ENCODE assay signal across 8 mouse cellular contexts in genomic region chr4:129513086-129513767, GRCm38 (mm10). TPM values are rescaled to one million over a fixed set of nuclear protein-coding genes. Genes with fewer than 3 reads are reported as not detected.
DNase-seq lines count a peak whose midpoint lies in the region; ATAC-seq and TF ChIP-seq lines count a peak whose summit lies in the region.

Marcksl1 (plus strand) TSS chr4:129513581.

- peak within 1 kb of the TSS; percentile 93 for H3K27ac ChIP-seq in ES-E14 (ENCODE audit: insufficient read depth, low read depth, low read length, poor library complexity, severe bottlenecking)
- H3K27ac ChIP-seq in hindbrain, embryonic 11.5 days (ENCODE audit: low read depth, low read length) = peak within 1 kb of the TSS; percentile 99
- peak within 1 kb of the TSS; percentile 94 for H3K27ac ChIP-seq in lung, embryonic 16.5 days (ENCODE audit: low read length)

- peak; percentile 83 for ATAC-seq in hindbrain, embryonic 11.5 days (ENCODE audit: low FRiP score)
- peak; percentile 92 for ATAC-seq in lung, embryonic 16.5 days (ENCODE audit: low read depth)

- DNase-seq in ES-E14 (ENCODE audit: low read depth, low spot score) = peak; percentile 74
- DNase-seq in brain, embryonic 18.5 days (ENCODE audit: low read depth, low spot score) = peak; percentile 77
- DNase-seq in frontal cortex, postnatal 10 days (ENCODE audit: low spot score in 2 of 2) = peak; percentile 88 to 92
- peak; percentile 93 for DNase-seq in hindbrain, embryonic 11.5 days (ENCODE audit: low spot score)
- peak; percentile 85 for DNase-seq in layer of hippocampus, adult 9-11 months
- DNase-seq in ovary, adult 18-20 months (ENCODE audit: low spot score) = peak; percentile 82
- peak; percentile 91 to 95 for DNase-seq in thymus, postnatal 10 days (ENCODE audit: low spot score in 2 of 2)

- 6% methylated on average over 37 of the region's 47 CpGs for WGBS in hindbrain, embryonic 11.5 days
- WGBS in lung, embryonic 16.5 days = 5% methylated on average over 38 of the region's 47 CpGs

- H3K9me3 ChIP-seq in ES-E14 (ENCODE audit: control insufficient read depth, insufficient read depth, low read depth, low read length) = no peaks in the 10 kb centered on the region
- no peaks in the 10 kb centered on the region for H3K9me3 ChIP-seq in hindbrain, embryonic 11.5 days (ENCODE audit: control insufficient read depth, low read length)
- H3K9me3 ChIP-seq in lung, embryonic 16.5 days (ENCODE audit: control insufficient read depth, low read length) = no peaks in the 10 kb centered on the region

- in situ Hi-C loops in ES-E14 (cut with MboI; ENCODE audit: low sequenced_read_pairs in 2 of 2, unreplicated experiment in 2 of 2) = no loop called here

- peak within 1 kb of the TSS; percentile 78 for H3K4me2 ChIP-seq in hindbrain, embryonic 11.5 days (replicated peaks; ENCODE audit: low read depth, low read length)
- peak within 1 kb of the TSS; percentile 77 for H3K4me2 ChIP-seq in lung, embryonic 16.5 days (ENCODE audit: low read depth, low read length)

- H3K27me3 ChIP-seq in hindbrain, embryonic 11.5 days (ENCODE audit: control insufficient read depth, insufficient read depth, low read length) = no peaks in the 10 kb centered on the region
- no peaks in the 10 kb centered on the region for H3K27me3 ChIP-seq in lung, embryonic 16.5 days (ENCODE audit: control insufficient read depth, insufficient read depth, low read depth, low read length)

- H3K9ac ChIP-seq in ES-E14 (ENCODE audit: insufficient read depth, low read depth, low read length, poor library complexity, severe bottlenecking) = peak within 1 kb of the TSS; percentile 97
- peak within 1 kb of the TSS; percentile 100 for H3K9ac ChIP-seq in hindbrain, embryonic 11.5 days (ENCODE audit: low read depth, low read length)
- H3K9ac ChIP-seq in lung, embryonic 16.5 days (ENCODE audit: low read length) = peak within 1 kb of the TSS; percentile 99

- H3K36me3 ChIP-seq in ES-E14 (ENCODE audit: control insufficient read depth, insufficient read depth, low read length, poor library complexity, severe bottlenecking) = peaks cover 22% of the 10 kb centered on the region
- peaks cover 3% of the 10 kb centered on the region; the same call in 1 of the 2 replicates for H3K36me3 ChIP-seq in hindbrain, embryonic 11.5 days (ENCODE audit: control insufficient read depth, insufficient read depth, low read length)
- H3K36me3 ChIP-seq in lung, embryonic 16.5 days (ENCODE audit: control insufficient read depth, insufficient read depth, low read length) = peaks cover 7% of the 10 kb centered on the region

- peaks cover 6 to 26% of the 10 kb centered on the region in 2 experiments for H3K4me1 ChIP-seq in ES-E14 (ENCODE audit: control insufficient read depth in 2 of 2, insufficient read depth in 2 of 2, low read length in 2 of 2, poor library complexity in 1 of 2)
- peaks cover 14% of the 10 kb centered on the region for H3K4me1 ChIP-seq in hindbrain, embryonic 11.5 days (replicated peaks; ENCODE audit: control insufficient read depth, insufficient read depth, low read length)
- peaks cover 32% of the 10 kb centered on the region for H3K4me1 ChIP-seq in lung, embryonic 16.5 days (replicated peaks; ENCODE audit: control insufficient read depth, insufficient read depth, low read length)

- H3K4me3 ChIP-seq in ES-E14 (ENCODE audit: insufficient read depth in 1 of 2, low read depth in 1 of 2, low read length in 2 of 2, poor library complexity in 1 of 2, severe bottlenecking in 1 of 2) = peak within 1 kb of the TSS; percentile 73 to 98
- peak within 1 kb of the TSS; percentile 100 for H3K4me3 ChIP-seq in hindbrain, embryonic 11.5 days (ENCODE audit: low read depth, low read length)
- peak within 1 kb of the TSS; percentile 96 for H3K4me3 ChIP-seq in lung, embryonic 16.5 days (ENCODE audit: low read length)

TF ChIP-seq in ES-E14, 5 proteins besides CTCF, POLR2A, EP300 and RAD21:
- TF ChIP-seq HCFC1 (IDR thresholded peaks at IDR 0.05; ENCODE audit: borderline replicate concordance, insufficient read depth, low read length) (no peak), ZC3H11A (IDR thresholded peaks at IDR 0.05; ENCODE audit: borderline replicate concordance, low read depth, low read length) (no peak), ZNF384 (IDR thresholded peaks at IDR 0.05; ENCODE audit: low read depth, low read length) (no peak), MAFK (IDR thresholded peaks at IDR 0.05; ENCODE audit: insufficient read depth, low read depth, low read length) (no peak), CHD2 (IDR thresholded peaks at IDR 0.05; ENCODE audit: low read depth, low read length) (no peak)
TF ChIP-seq in ES-E14: peak in this region for 0.

RNA-seq across cellular contexts. Expression of gene Marcksl1, which starts in this region (rescaled TPM):
- 175 and 233 TPM in 2 replicates for total RNA-seq in ES-E14 (2012; rRNA removed)
- 1,707 and 1,864 TPM in 2 replicates for polyA plus RNA-seq in hindbrain, embryonic 11.5 days (2014; fragmentation: Nextera tagmentation; extraction: Ambion mirVana)
- 506 and 544 TPM in 2 replicates for polyA plus RNA-seq in lung, embryonic 16.5 days (2015; fragmentation: Nextera tagmentation; extraction: Ambion mirVana)

Comparison
In these comparisons a context has a peak if more than half of its experiments do, and no peak if none do; other contexts are left out.
1. Peak in every context shown above with its lines: DNase-seq, ATAC-seq, H3K4me3 ChIP-seq and H3K27ac ChIP-seq.